Mouse (Mus musculus): Measurements from ENCODE around the gene Ankef1.

Gene Ankef1

GRCm38 (mm10) chr2:136601206-136601605, 99.5 kb downstream of the Ankef1 start:
- no peak for DNase-seq

Measured in cerebellum, postnatal 36 days (tissue).